Mouse (Mus musculus) heart, postnatal 25 days (tissue): Measurements from ENCODE around the gene Tsg101. TPM values are rescaled to one million over a fixed set of nuclear protein-coding genes. Genes with fewer than 3 reads are reported as not detected.

Experiments
- DNase-seq: peaks from one replicate; pipeline ENCODE4 v3.0.0; 2022; ENCODE audit warnings: low spot score
- intact Hi-C: fragments of 180-260 bp; cut with DNase I; formaldehyde crosslinking; loops from one replicate; pipeline ENCODE4 v1.15.1; 2025
- total RNA-seq, 2 experiments: library from RNA; stranded (reverse); gene quantifications; 2 replicates each; pipeline ENCODE4 v1.2.3; 2021

Gene Tsg101
- total RNA-seq, 2 experiments from 2014 or later = 62.1 to 64.8 TPM

- no peak for DNase-seq
- intact Hi-C loops = no loop called here
Observed at GRCm38 (mm10) chr7:46880992-46881391, 38.8 kb downstream of the Tsg101 start.

GRCm38 (mm10) chr7:46879851-46880250, 39.9 kb downstream of the Tsg101 start:
- intact Hi-C loops = no loop called here
- DNase-seq = no peak

GRCm38 (mm10) chr7:46877255-46877654, 42.5 kb downstream of the Tsg101 start:
- intact Hi-C loops = no loop called here

GRCm38 (mm10) chr7:46876841-46877240, 42.9 kb downstream of the Tsg101 start:
- intact Hi-C loops = no loop called here
- DNase-seq = no peak

More at GRCm38 (mm10) chr7:46877255-46877654, 42.5 kb downstream of the Tsg101 start:
- DNase-seq = no peak

- DNase-seq = no peak
- intact Hi-C loops = no loop called here
Observed at GRCm38 (mm10) chr7:46871988-46872387, 47.8 kb downstream of the Tsg101 start.

GRCm38 (mm10) chr7:46860996-46861395, 58.8 kb downstream of the Tsg101 start, which contains the start of gene Ldhc:
Ldhc (plus strand) TSS chr7:46861203.
- intact Hi-C loops = no loop called here
- DNase-seq = no peak

- no peak for DNase-seq
- intact Hi-C loops = no loop called here
Observed at GRCm38 (mm10) chr7:46859031-46859430, 60.7 kb downstream of the Tsg101 start.

GRCm38 (mm10) chr7:46857436-46857835, 62.3 kb downstream of the Tsg101 start:
- intact Hi-C loops = no loop called here
- DNase-seq = no peak

- intact Hi-C loops = no loop called here
- DNase-seq = no peak
Observed at GRCm38 (mm10) chr7:46855866-46856560, 63.8 kb downstream of the Tsg101 start.

GRCm38 (mm10) chr7:46853365-46853764, 66.4 kb downstream of the Tsg101 start:
- DNase-seq = no peak
- intact Hi-C loops = loop anchor here (5.0 kb wide), 1 partner anchor 64 kb away; the partner anchor contains the start of gene Tsg101

- intact Hi-C loops = loop anchor here (5.0 kb wide), 1 partner anchor 65 kb away; the partner anchor contains the start of gene Tsg101
- no peak for DNase-seq
Observed at GRCm38 (mm10) chr7:46852666-46853065, 67.1 kb downstream of the Tsg101 start.

GRCm38 (mm10) chr7:46851026-46851425, 68.7 kb downstream of the Tsg101 start:
- intact Hi-C loops = loop anchor here (5.0 kb wide), 1 partner anchor 66 kb away; the partner anchor contains the start of gene Tsg101
- DNase-seq = no peak

GRCm38 (mm10) chr7:46849287-46849686, 70.5 kb downstream of the Tsg101 start:
- DNase-seq = no peak
- intact Hi-C loops = no loop called here

- DNase-seq = peak; percentile 27
- intact Hi-C loops = loop anchor here (2.0 kb wide), 2 partner anchors 30 to 52 kb away; no protein-coding TSS in a partner anchor
Observed at GRCm38 (mm10) chr7:46846486-46847244, 73.1 kb downstream of the Tsg101 start.

- DNase-seq = no peak
- intact Hi-C loops = loop anchor here (2.0 kb wide), 2 partner anchors 29 to 51 kb away; no protein-coding TSS in a partner anchor
Observed at GRCm38 (mm10) chr7:46845978-46846485, 73.7 kb downstream of the Tsg101 start.

GRCm38 (mm10) chr7:46845211-46845977, 74.4 kb downstream of the Tsg101 start:
- intact Hi-C loops = no loop called here
- peak; percentile 87 for DNase-seq

GRCm38 (mm10) chr7:46843576-46843975, 76.2 kb downstream of the Tsg101 start:
- intact Hi-C loops = loop anchor here (5.0 kb wide), 1 partner anchor 114 kb away; the partner anchor contains the start of gene Uevld
- no peak for DNase-seq

- no peak for DNase-seq
- intact Hi-C loops = loop anchor here (5.0 kb wide), 1 partner anchor 115 kb away; the partner anchor contains the start of gene Uevld
Observed at GRCm38 (mm10) chr7:46842278-46842677, 77.5 kb downstream of the Tsg101 start.

GRCm38 (mm10) chr7:46840787-46841525, 78.8 kb downstream of the Tsg101 start, which contains the start of gene Ldha:
Ldha (plus strand) TSS chr7:46841475.
- DNase-seq = no peak

More at GRCm38 (mm10) chr7:46840787-46841525, 78.8 kb downstream of the Tsg101 start, which contains the start of gene Ldha:
- intact Hi-C loops = loop anchor here (5.0 kb wide), 1 partner anchor 116 kb away; the partner anchor contains the start of gene Uevld
